Mouse (Mus musculus) urinary bladder, postnatal 36 days (tissue): ENCODE results near the gene Prps2.
"Not testable (repeated sequence)": the region's sequence is repeated elsewhere in the genome, so short reads cannot be mapped to it uniquely, and the experiment has no call there.

Experiments used
- DNase-seq, 2 experiments: peaks; one replicate each; pipeline ENCODE4 v3.0.0; 2022; ENCODE audit warnings: low spot score in 2 of 2, mixed read lengths in 1 of 2

Gene Prps2

GRCm38 (mm10) chrX:167323742-167324141 lies 58.8 kb downstream of the Prps2 start:
- DNase-seq, result no peak

- no peak for DNase-seq
Observed at GRCm38 (mm10) chrX:167321233-167321806, 61.2 kb downstream of the Prps2 start.

- DNase-seq, result no peak
Observed at GRCm38 (mm10) chrX:167318819-167319396, 63.6 kb downstream of the Prps2 start.

- no peak for DNase-seq
Observed at GRCm38 (mm10) chrX:167315766-167316165, 66.8 kb downstream of the Prps2 start.

GRCm38 (mm10) chrX:167315093-167315726 lies 67.3 kb downstream of the Prps2 start:
- DNase-seq, result no peak

GRCm38 (mm10) chrX:167302061-167302460 lies 80.5 kb downstream of the Prps2 start:
- DNase-seq, result not testable (repeated sequence)
